Mouse (Mus musculus) heart, embryonic 16.5 days (tissue): Measurements from ENCODE around the gene Galp. TPM values are rescaled to one million over a fixed set of nuclear protein-coding genes. Genes with fewer than 3 reads are reported as not detected.
"Not testable (repeated sequence)": the region's sequence is repeated elsewhere in the genome, so short reads cannot be mapped to it uniquely, and the experiment has no call there.

Experiments
- ATAC-seq: fragments of 200-750 bp; cut with Nextera tagmentation; replicated peaks from 2 replicates; pipeline ENCODE4 v1.8.0; 2017; ENCODE audit warnings: moderate number of reproducible peaks; ENCODE audit not compliant: insufficient read depth, low FRiP score; ENCODE audit errors: extremely low read depth
- H3K27ac ChIP-seq: fragments of 300-500 bp; sonication (generic); 2 replicates; pipeline ENCODE4 v1.5.1; 2014; ENCODE audit warnings: mild to moderate bottlenecking, low read length, control low read depth, moderate library complexity
- H3K27me3 ChIP-seq: fragments of 300-500 bp; sonication (generic); 2 replicates; pipeline ENCODE4 v1.6.1; 2014; ENCODE audit warnings: low read length, mixed read lengths; ENCODE audit not compliant: control insufficient read depth, insufficient read depth
- H3K36me3 ChIP-seq: fragments of 300-500 bp; sonication (generic); 2 replicates; pipeline ENCODE4 v1.6.1; 2014; ENCODE audit not compliant: control insufficient read depth, insufficient read depth
- H3K4me1 ChIP-seq: fragments of 300-500 bp; sonication (generic); 2 replicates; pipeline ENCODE4 v1.6.1; 2014; ENCODE audit warnings: low read length, mixed read lengths; ENCODE audit not compliant: control insufficient read depth, insufficient read depth
- H3K4me2 ChIP-seq: fragments of 300-500 bp; sonication (generic); 2 replicates; pipeline ENCODE4 v1.6.1; 2014; ENCODE audit warnings: low read depth, mild to moderate bottlenecking, control low read depth, low read length
- H3K4me3 ChIP-seq: fragments of 300-500 bp; sonication (generic); 2 replicates; pipeline ENCODE4 v1.5.1; 2014; ENCODE audit warnings: mild to moderate bottlenecking, control low read depth, low read length
- H3K9ac ChIP-seq: fragments of 300-500 bp; sonication (generic); 2 replicates; pipeline ENCODE4 v1.6.1; 2014; ENCODE audit warnings: low read length, control low read depth
- H3K9me3 ChIP-seq: fragments of 300-500 bp; sonication (generic); replicated peaks from 2 replicates; pipeline ENCODE4 v1.6.1; 2016; ENCODE audit warnings: low read length; ENCODE audit not compliant: control insufficient read depth
- WGBS: fragments of 180-500 bp; shearing (Covaris S2); extraction: QIAGEN DNeasy Blood & Tissue Kit; methylation state at CpG from one replicate; pipeline ENCODE4 v1.1.7; 2014; 5-methylcytosine and 5-hydroxymethylcytosine counted together
- polyA plus RNA-seq: library from polyadenylated mRNA; unstranded; fragments of >200 nt; fragmentation: Nextera tagmentation; extraction: Ambion mirVana; gene quantifications from 2 replicates; pipeline ENCODE4 v1.2.1, GENCODE M21; 2015

Galp gene
- polyA plus RNA-seq, 1 experiment from 2014 or later, result not detected

DNA sequence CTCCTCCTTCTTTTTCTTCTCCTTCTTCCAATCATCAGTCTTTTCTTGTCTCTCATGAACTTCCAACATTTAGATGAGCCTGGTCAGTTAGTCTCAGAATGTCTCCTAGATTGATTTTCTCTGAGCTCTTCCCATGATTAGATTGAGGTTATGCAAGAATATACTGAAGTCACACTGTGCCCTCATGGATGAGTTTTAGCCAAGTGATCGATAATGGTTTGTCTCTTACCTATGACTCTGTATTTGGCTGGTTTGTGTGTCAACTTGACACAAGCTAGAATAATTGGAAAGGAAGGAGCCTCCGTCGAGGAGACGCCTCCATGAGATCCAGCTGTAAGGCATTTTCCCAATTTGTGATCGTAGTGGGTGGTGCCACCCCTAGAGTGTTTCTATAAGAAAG, 57.6 kb downstream of the Galp start:
- Histone ChIP-seq H3K4me2 (no peak overlapping the region), H3K27me3 (no peaks in the 10 kb centered on the region), H3K36me3 (no peaks in the 10 kb centered on the region), H3K27ac (no peak overlapping the region), H3K4me3 (no peak overlapping the region), H3K9me3 (no peaks in the 10 kb centered on the region; the same call in 1 of the 2 replicates), H3K4me1 (no peaks in the 10 kb centered on the region), H3K9ac (no peak overlapping the region)
- 83% methylated on average over 5 of the region's 5 CpGs for WGBS
- ATAC-seq, result no peak

DNA sequence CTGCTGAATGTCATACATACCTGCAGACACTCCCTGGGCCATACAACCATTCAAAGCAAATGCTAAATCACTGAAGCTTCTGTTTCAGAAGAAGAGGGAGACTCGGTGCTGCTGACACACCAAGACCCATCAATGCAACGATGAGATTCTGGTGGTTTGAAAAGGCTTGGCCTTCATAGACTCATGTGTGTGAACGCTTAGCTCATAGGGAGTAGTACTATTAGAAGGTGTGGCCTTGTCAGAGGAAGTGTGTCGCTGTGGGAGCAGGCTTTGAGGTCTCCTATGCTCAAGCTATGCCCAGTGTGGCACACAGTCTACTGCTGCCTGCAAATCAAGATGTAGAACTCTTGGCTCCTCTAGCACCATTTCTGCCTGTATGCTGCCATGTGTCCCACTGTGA, 60.5 kb downstream of the Galp start:
- no peaks in the 10 kb centered on the region for H3K27me3 ChIP-seq
- H3K36me3 ChIP-seq, result no peaks in the 10 kb centered on the region
- no peaks in the 10 kb centered on the region for H3K4me1 ChIP-seq
- no peak overlapping the region for H3K4me3 ChIP-seq
- no peak for ATAC-seq
- 75% methylated on average over 4 of the region's 4 CpGs for WGBS
- H3K4me2 ChIP-seq, result no peak overlapping the region
- no peaks in the 10 kb centered on the region; the same call in 1 of the 2 replicates for H3K9me3 ChIP-seq
- H3K9ac ChIP-seq, result no peak overlapping the region
- no peak overlapping the region for H3K27ac ChIP-seq

DNA sequence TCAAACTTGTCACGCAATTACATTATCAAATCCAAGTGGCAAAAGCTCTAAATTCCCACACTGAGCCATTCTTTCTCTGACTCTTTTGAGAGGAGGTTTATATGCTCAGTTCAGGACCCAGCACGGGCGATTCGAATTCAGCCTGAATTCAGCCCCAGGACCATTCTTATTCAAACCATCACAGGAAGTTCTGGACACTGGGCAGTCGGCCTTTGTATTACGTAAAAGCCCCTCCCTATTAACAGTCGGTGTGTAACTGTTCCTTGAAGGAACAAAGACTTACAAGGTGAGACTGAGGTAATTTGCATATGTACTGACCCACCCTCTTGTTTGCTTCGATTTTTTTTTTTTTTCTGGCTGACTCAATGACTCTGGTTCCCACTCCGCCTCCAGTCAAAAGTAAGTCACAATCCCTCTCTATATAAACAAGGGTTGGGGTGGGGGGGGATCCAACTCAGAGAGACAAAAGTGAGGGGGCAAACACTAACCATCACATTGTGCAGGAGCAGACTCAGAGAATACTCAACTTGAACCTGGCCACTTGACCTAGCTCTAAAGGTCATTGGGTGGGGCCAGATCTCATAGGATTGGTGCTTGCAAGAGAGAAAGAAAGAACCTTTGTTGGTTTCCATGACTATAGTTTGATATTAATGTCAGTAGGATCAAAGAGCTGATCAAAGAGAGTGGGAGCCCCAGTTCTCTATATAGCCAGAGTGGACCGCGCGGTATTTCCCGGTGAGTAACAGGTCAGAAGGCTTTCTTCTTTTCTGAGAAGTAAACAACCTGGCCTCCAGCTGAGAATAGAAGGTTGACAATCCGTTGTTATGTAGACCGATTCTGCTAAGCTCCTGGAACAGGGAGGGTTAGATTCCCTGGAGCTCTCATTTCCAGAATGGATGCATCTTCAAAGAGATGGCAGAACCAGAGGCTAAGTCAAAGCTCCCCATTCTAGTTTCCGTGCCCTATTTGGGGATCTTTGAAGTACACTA, 61.6 kb downstream of the Galp start:
- H3K4me1 ChIP-seq, result no peaks in the 10 kb centered on the region
- no peak overlapping the region for H3K9ac ChIP-seq
- ATAC-seq, result no peak
- H3K27me3 ChIP-seq, result no peaks in the 10 kb centered on the region
- H3K9me3 ChIP-seq, result no peaks in the 10 kb centered on the region
- no peaks in the 10 kb centered on the region for H3K36me3 ChIP-seq
- H3K4me2 ChIP-seq, result no peak overlapping the region
- H3K4me3 ChIP-seq, result no peak overlapping the region
- no peak overlapping the region for H3K27ac ChIP-seq
- WGBS, result 40% methylated on average over 16 of the region's 16 CpGs

DNA sequence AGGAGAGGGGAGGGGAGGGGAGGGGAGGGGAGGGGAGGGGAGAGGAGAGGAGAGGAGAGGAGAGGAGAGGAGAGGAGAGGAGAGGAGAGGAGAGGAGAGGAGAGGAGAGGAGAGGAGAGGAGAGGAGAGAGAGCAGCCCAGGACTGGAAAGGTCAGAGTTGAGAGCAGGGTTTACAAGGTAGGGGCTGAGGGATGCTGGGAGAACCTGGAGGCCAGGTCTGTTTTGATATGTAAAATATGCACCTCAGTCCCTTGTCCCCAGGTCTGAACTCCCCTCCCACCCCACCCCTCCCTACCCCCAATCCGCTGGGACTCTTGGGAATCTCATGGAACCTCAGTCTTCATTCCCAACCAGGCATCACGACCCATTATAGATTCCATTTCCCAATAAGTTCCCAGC, 63.1 kb downstream of the Galp start:
- not testable (repeated sequence) for H3K4me3 ChIP-seq, ATAC-seq, H3K27ac ChIP-seq, H3K9ac ChIP-seq, H3K4me2 ChIP-seq, H3K36me3 ChIP-seq, H3K9me3 ChIP-seq, H3K27me3 ChIP-seq, H3K4me1 ChIP-seq
- WGBS, result 39% methylated on average over 2 of the region's 2 CpGs

DNA sequence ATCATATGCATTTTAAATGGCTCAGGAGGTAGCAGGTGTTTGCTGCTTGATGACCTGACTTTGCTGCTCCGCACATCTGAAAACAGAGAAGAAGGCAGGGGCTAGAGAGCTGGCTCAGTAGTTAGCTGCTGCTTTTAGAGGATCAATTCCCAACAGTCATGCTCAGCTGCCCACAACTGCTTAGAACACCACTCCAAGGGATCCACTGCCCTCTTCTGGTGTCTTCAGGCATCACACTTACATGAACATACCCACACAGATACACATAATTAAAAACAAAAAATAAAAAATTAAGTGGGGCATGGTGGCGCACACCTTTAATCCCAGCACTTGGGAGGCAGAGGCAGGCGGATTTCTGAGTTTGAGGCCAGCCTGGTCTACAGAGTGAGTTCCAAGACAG, 65.2 kb downstream of the Galp start:
- H3K9me3 ChIP-seq, result no peaks in the 10 kb centered on the region
- H3K4me1 ChIP-seq, result no peaks in the 10 kb centered on the region
- no peak overlapping the region for H3K4me3 ChIP-seq
- no peak for ATAC-seq
- no peak overlapping the region for H3K9ac ChIP-seq
- no peak overlapping the region for H3K4me2 ChIP-seq
- 71% methylated on average over 3 of the region's 3 CpGs for WGBS
- no peaks in the 10 kb centered on the region for H3K36me3 ChIP-seq
- no peaks in the 10 kb centered on the region for H3K27me3 ChIP-seq
- H3K27ac ChIP-seq, result no peak overlapping the region

DNA sequence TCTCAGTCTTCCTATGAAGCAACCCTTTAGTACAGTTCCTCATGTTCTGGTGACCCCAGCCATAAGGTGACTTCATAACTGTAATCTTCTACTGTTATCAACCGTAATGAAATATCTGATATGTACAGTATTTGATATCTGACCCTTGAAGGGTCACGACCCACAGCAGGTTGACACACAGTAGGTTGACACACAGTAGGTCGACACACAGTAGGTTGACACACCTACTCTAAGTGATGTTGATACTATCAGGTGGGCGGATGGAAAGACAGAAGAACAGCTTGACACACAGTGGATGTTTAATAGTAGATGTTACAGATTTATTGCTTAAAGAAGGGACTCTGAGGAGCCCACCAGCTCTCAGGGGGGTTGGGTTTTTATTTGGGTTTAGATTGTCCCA, 66.1 kb downstream of the Galp start:
- Histone ChIP-seq H3K4me1 (no peaks in the 10 kb centered on the region), H3K9ac (no peak overlapping the region), H3K27ac (no peak overlapping the region), H3K27me3 (no peaks in the 10 kb centered on the region), H3K9me3 (no peaks in the 10 kb centered on the region), H3K36me3 (no peaks in the 10 kb centered on the region), H3K4me3 (no peak overlapping the region), H3K4me2 (no peak overlapping the region)
- WGBS, result 72% methylated on average over 4 of the region's 4 CpGs
- no peak for ATAC-seq

DNA sequence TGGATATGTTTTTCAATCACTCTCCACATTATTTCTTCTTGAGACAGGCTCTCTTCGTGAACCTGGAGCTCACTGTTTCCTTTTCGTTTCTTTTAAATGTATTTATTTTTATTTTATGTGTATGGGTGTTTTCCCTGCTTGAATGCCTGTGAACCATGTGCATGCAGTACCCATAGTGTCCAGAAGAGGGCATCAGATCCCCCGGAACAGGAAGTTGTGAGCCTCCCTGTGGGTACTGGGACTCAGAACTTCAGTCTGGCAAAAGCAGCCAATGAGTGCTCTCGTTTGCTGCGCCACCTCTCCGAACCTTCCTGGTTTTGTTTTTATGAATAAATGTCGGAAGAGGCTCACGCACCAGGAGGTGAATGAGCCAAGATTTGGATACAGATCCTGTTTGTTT, 68.8 kb downstream of the Galp start:
- Histone ChIP-seq H3K4me1 (no peaks in the 10 kb centered on the region), H3K27me3 (no peaks in the 10 kb centered on the region), H3K4me2 (no peak overlapping the region), H3K9ac (no peak overlapping the region), H3K36me3 (no peaks in the 10 kb centered on the region), H3K27ac (no peak overlapping the region), H3K9me3 (no peaks in the 10 kb centered on the region), H3K4me3 (no peak overlapping the region)
- ATAC-seq, result no peak
- 59% methylated on average over 8 of the region's 8 CpGs for WGBS

Other genes with a start within 250 kb of the Galp start
- not detected in 2 replicates for gene Vmn1r65, start 186.1 kb upstream of the Galp start, polyA plus RNA-seq
- gene Nlrp4c, start 151.9 kb upstream of the Galp start, polyA plus RNA-seq, result not detected in 2 replicates
- gene Zfp787, start 41.1 kb upstream of the Galp start, polyA plus RNA-seq, result 22.2 and 22.5 TPM in 2 replicates
- gene Zfp444, start 24.9 kb upstream of the Galp start, polyA plus RNA-seq, result 34.4 and 35.4 TPM in 2 replicates
- not detected in 2 replicates for gene Zscan5b, start 25.2 kb downstream of the Galp start, polyA plus RNA-seq
- not detected in 2 replicates for gene Epp13, start 55.6 kb downstream of the Galp start, polyA plus RNA-seq
- 4.9 and 5.1 TPM in 2 replicates for gene Zfp667, start 89.5 kb downstream of the Galp start, polyA plus RNA-seq
- 3.2 and 4.5 TPM in 2 replicates for gene Zfp583, start 134.2 kb downstream of the Galp start, polyA plus RNA-seq
- 1.0 and 1.5 TPM in 2 replicates for gene Gm3854, start 146.7 kb downstream of the Galp start, polyA plus RNA-seq
- gene Zfp78, start 166.2 kb downstream of the Galp start, polyA plus RNA-seq, result 1.0 and 1.8 TPM in 2 replicates
- gene Zfp28, start 186.2 kb downstream of the Galp start, polyA plus RNA-seq, result 7.6 and 9.5 TPM in 2 replicates
- 0.20 TPM in 1 of 2 replicates, not detected in the other for gene Smim17, start 201.6 kb downstream of the Galp start, polyA plus RNA-seq
- gene Gm20715, start 213.2 kb downstream of the Galp start, polyA plus RNA-seq, result not detected in 2 replicates
- gene Olfr1344, start 241.6 kb downstream of the Galp start, polyA plus RNA-seq, result not detected in 2 replicates